Mouse (Mus musculus): ENCODE results near the gene Gm15093.
"Not testable (repeated sequence)": the region's sequence is repeated elsewhere in the genome, so short reads cannot be mapped to it uniquely, and the experiment has no call there.

Gene Gm15093

GRCm38 (mm10) chrX:149272077-149272476, at the start of gene Gm15093:
Gm15093 (plus strand) TSS chrX:149272377.
- DNase-seq (ENCODE audit: low read depth, low spot score), result not testable (repeated sequence)

Data from retina, adult 2 months (tissue).